Mouse (Mus musculus) CD8-positive naive resting alpha-beta T cell, adult 2 months (primary cell): ENCODE measurements around the gene Il17rc.

Experiments used
- DNase-seq, 2 experiments: peaks; one replicate each; pipeline ENCODE4 v3.0.0; 2022; ENCODE audit warnings: low read depth in 2 of 2, low spot score in 2 of 2

Il17rc gene

GRCm38 (mm10) chr6:113451839-113452238 lies 19.4 kb upstream of the Il17rc start:
- no peak for DNase-seq

GRCm38 (mm10) chr6:113455007-113455406 lies 16.2 kb upstream of the Il17rc start:
- DNase-seq, result no peak

GRCm38 (mm10) chr6:113457952-113458534 lies 13.2 kb upstream of the Il17rc start, which contains the start of gene Il17re:
Gene Il17re, plus strand, starts transcription at chr6:113458484.
- no peak for DNase-seq

- no peak for DNase-seq
Observed at GRCm38 (mm10) chr6:113458635-113459034, 12.6 kb upstream of the Il17rc start.

GRCm38 (mm10) chr6:113464040-113464439 lies 7.2 kb upstream of the Il17rc start:
- DNase-seq, result no peak

- no peak for DNase-seq
Observed at GRCm38 (mm10) chr6:113465602-113466001, 5.6 kb upstream of the Il17rc start.

GRCm38 (mm10) chr6:113468512-113468911 lies 2.7 kb upstream of the Il17rc start:
- no peak for DNase-seq

- peak; percentile 72 to 80 for DNase-seq
Observed at GRCm38 (mm10) chr6:113469021-113469420, 2.2 kb upstream of the Il17rc start.

- peak in 1 of 2 experiments; percentile 12 for DNase-seq
Observed at GRCm38 (mm10) chr6:113469432-113469831, 1.8 kb upstream of the Il17rc start.

- no peak for DNase-seq
Observed at GRCm38 (mm10) chr6:113472061-113472460, 834 bp downstream of the Il17rc start.

- DNase-seq, result no peak
Observed at GRCm38 (mm10) chr6:113473246-113473645, 2.0 kb downstream of the Il17rc start.

- no peak for DNase-seq
Observed at GRCm38 (mm10) chr6:113473715-113474114, 2.5 kb downstream of the Il17rc start.

- DNase-seq, result no peak
Observed at GRCm38 (mm10) chr6:113477353-113477752, 6.1 kb downstream of the Il17rc start.

- no peak for DNase-seq
Observed at GRCm38 (mm10) chr6:113478906-113479305, 7.7 kb downstream of the Il17rc start.

GRCm38 (mm10) chr6:113480555-113481373 lies 9.5 kb downstream of the Il17rc start:
- DNase-seq, result no peak

GRCm38 (mm10) chr6:113482477-113483099 lies 11.4 kb downstream of the Il17rc start:
- peak; percentile 30 to 39 for DNase-seq

GRCm38 (mm10) chr6:113483100-113483615 lies 11.9 kb downstream of the Il17rc start, which contains the start of gene Creld1:
Gene Creld1, plus strand, starts transcription at chr6:113483297.
- DNase-seq, result peak; percentile 81 to 85

GRCm38 (mm10) chr6:113483729-113484128 lies 12.5 kb downstream of the Il17rc start:
- DNase-seq, result no peak

- peak in 1 of 2 experiments; percentile 44 for DNase-seq
Observed at GRCm38 (mm10) chr6:113487125-113487576, 15.9 kb downstream of the Il17rc start.

- DNase-seq, result no peak
Observed at GRCm38 (mm10) chr6:113489410-113489809, 18.2 kb downstream of the Il17rc start.

- DNase-seq, result no peak
Observed at GRCm38 (mm10) chr6:113492101-113492864, 21.1 kb downstream of the Il17rc start.
